Mouse (Mus musculus): Measurements from ENCODE around the gene Gm43517. TPM values are rescaled to one million over a fixed set of nuclear protein-coding genes. Genes with fewer than 3 reads are reported as not detected.
A peak's percentile ranks its signal among the peaks of the same experiment; 100 is the strongest.

The Gm43517 gene
- polyA plus RNA-seq, 1 experiment from 2014 or later = not detected

DNA sequence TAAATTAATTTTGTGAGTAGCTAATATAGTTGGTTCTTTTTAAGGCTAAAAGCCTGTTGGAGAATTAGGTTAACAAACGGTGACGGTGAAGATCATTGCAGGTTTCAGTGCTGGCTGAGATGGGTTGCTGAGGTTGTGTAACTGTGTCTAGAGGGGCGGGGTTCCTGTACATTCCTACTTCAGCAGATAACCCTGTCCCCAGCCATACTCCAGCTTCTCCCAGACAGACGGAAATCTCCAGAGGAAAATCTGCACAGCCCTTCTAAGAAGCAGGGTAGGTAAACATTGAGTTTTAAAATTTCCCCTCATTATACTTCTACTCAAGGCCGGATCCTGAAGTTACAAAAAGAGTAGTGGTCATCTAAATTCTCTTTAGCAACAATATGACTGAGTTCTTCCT lies 4.7 kb downstream of the Gm43517 start:
- 12% methylated on average over 5 of the region's 5 CpGs for WGBS
- Histone ChIP-seq H3K27me3 (peaks cover 76% of the 10 kb centered on the region), H3K9ac (no peak overlapping the region), H3K4me2 (no peak overlapping the region), H3K27ac (no peak overlapping the region), H3K9me3 (no peaks in the 10 kb centered on the region), H3K4me1 (peaks cover 10% of the 10 kb centered on the region; the same call in 1 of the 2 replicates), H3K36me3 (no peaks in the 10 kb centered on the region), H3K4me3 (no peak overlapping the region)
- ATAC-seq (ENCODE audit: borderline replicate concordance, extremely low read depth, low FRiP score, low TSS enrichment) = no peak

DNA sequence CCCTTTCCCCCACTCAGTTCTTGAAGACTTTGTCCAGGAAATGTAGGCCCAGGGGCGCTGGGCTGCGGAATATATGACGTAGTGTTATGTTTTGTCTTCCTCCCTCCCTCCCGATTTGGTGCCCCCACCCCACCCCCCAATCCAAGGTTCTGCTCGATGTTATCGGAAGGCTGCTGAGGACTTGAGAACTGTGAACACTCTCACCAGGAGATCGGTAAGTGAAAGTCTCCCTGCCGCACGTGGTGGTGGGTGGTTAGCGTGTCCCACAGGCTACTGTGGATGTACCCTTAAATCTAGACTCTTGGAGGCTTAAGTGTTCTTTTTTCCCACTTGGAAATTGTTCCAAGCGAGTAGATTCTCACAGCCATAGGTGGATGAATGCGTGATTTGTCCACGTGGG lies 5.3 kb downstream of the Gm43517 start:
- no peak overlapping the region for H3K9ac ChIP-seq
- peaks cover 76% of the 10 kb centered on the region for H3K27me3 ChIP-seq
- no peak overlapping the region for H3K4me2 ChIP-seq
- 6% methylated on average over 13 of the region's 13 CpGs for WGBS
- peaks cover 10% of the 10 kb centered on the region; the same call in 1 of the 2 replicates for H3K4me1 ChIP-seq
- H3K9me3 ChIP-seq = no peaks in the 10 kb centered on the region
- ATAC-seq (ENCODE audit: borderline replicate concordance, extremely low read depth, low FRiP score, low TSS enrichment) = no peak
- H3K36me3 ChIP-seq = no peaks in the 10 kb centered on the region
- H3K27ac ChIP-seq = no peak overlapping the region
- no peak overlapping the region for H3K4me3 ChIP-seq

DNA sequence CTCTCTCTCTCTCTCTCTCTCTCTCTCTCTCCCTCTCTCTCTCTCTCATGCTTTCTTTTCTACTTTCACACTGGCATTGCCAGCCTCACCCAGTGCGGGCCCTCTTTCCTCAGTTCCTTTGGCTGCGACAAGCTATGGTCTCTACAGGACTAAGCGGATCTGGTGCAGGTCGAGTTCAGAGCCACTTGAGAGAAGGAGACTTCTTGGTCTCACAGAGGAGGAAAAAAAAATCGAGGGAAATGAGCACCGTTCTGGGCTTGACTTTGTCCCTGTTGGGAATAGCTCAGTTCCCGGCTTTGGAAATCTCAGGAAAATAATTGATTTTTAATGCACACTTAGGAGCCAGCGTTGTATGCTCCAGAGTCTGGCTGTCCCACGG lies 5.9 kb downstream of the Gm43517 start:
- Histone ChIP-seq H3K27me3 (peaks cover 74% of the 10 kb centered on the region), H3K36me3 (no peaks in the 10 kb centered on the region), H3K4me3 (peak overlapping the region; percentile 22; the same call in 1 of the 2 replicates), H3K4me2 (peak overlapping the region; percentile 31; the same call in 1 of the 2 replicates), H3K9me3 (no peaks in the 10 kb centered on the region), H3K27ac (no peak overlapping the region), H3K4me1 (peaks cover 10% of the 10 kb centered on the region; the same call in 1 of the 2 replicates), H3K9ac (no peak overlapping the region)
- WGBS = 7% methylated on average over 9 of the region's 9 CpGs
- no peak for ATAC-seq (ENCODE audit: borderline replicate concordance, extremely low read depth, low FRiP score, low TSS enrichment)

DNA sequence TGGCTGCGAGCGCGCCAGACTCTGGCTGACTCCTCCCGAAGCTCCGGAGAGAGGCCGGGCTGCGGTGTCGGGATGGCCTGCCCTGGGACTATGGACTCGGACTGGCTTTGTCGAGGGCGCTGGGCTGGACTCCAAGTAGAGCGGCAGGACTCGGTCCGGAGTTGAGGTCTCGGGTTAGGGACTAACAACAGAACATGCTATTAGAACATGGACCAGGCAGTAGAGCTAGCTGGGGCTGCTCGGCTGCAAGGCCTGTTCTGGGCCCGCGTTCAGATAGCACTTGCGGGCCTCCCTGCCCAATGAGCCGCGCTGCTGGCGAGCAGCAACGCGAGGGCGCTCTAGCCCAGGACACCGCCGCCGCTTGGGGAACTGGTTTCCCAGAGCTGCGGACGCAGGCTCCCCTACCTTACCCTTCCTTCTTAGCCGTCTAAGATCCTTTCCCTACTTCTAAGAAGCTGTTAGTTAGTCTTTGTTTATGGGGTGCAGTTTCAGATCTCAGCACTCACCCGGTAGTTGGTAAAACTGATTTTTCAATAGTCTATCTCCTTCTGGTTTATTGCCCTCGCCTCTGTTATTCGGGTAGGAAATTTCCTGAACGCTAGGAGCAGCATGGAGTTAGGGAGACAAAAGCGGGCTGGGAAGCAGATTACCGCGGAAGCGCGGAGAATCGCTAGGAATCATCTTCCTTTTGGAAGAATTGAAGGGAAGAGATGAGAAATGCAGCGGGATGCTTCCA lies 6.5 kb downstream of the Gm43517 start:
- no peak overlapping the region for H3K27ac ChIP-seq
- WGBS = under 1% methylated on average over 42 of the region's 42 CpGs
- peak overlapping the region; percentile 31 for H3K4me2 ChIP-seq
- peak; percentile 90 for ATAC-seq (ENCODE audit: borderline replicate concordance, extremely low read depth, low FRiP score, low TSS enrichment)
- no peak overlapping the region for H3K9ac ChIP-seq
- peak overlapping the region; percentile 22; the same call in 1 of the 2 replicates for H3K4me3 ChIP-seq
- H3K27me3 ChIP-seq = peaks cover 71% of the 10 kb centered on the region
- no peaks in the 10 kb centered on the region for H3K36me3 ChIP-seq
- peaks cover 10% of the 10 kb centered on the region; the same call in 1 of the 2 replicates for H3K4me1 ChIP-seq
- H3K9me3 ChIP-seq = no peaks in the 10 kb centered on the region

DNA sequence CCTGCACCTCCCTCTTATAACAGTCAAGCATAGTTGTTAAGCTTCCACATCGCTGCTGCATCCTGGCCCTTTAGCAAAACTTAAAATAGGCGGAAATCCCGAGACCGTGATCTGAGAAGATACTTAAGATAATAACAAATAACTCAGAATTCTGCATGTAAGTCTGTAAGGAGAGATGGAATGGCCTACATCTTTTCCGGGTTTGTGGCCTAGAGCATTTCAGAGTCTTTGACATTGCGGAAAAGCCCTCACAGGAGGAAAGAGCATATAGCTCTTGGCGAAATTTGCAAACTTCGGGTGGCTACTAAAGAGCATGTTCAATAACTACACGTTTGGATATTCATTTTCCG lies 7.0 kb downstream of the Gm43517 start:
- Histone ChIP-seq H3K27me3 (peaks cover 72% of the 10 kb centered on the region), H3K36me3 (no peaks in the 10 kb centered on the region), H3K9me3 (no peaks in the 10 kb centered on the region), H3K9ac (no peak overlapping the region), H3K4me2 (peak overlapping the region; percentile 31; the same call in 1 of the 2 replicates), H3K4me1 (peaks cover 10% of the 10 kb centered on the region; the same call in 1 of the 2 replicates), H3K27ac (no peak overlapping the region), H3K4me3 (no peak overlapping the region)
- WGBS = 3% methylated on average over 10 of the region's 10 CpGs
- no peak for ATAC-seq (ENCODE audit: borderline replicate concordance, extremely low read depth, low FRiP score, low TSS enrichment)

DNA sequence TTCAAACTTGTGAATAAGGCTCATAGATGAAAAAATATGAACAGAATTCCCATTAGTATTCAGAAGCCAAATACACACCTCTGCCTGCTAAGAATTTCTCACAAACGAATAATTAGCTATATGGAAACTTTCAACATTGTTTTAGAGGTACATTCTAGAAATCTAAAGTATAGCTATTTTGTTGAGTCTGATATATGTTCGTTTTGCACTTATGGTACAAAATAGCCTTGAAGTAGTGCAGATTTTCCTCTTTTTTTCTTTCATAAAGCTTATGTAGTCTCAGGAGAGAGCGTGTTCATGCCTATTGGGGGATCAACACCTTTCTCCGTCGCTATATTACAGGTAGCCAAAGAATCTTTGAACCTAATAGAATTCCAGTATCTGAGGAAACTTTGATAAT lies 7.9 kb downstream of the Gm43517 start:
- Histone ChIP-seq H3K4me3 (no peak overlapping the region), H3K27ac (no peak overlapping the region), H3K36me3 (no peaks in the 10 kb centered on the region), H3K9ac (no peak overlapping the region), H3K4me2 (no peak overlapping the region), H3K9me3 (no peaks in the 10 kb centered on the region), H3K27me3 (peaks cover 76% of the 10 kb centered on the region), H3K4me1 (peaks cover 10% of the 10 kb centered on the region; the same call in 1 of the 2 replicates)
- no peak for ATAC-seq (ENCODE audit: borderline replicate concordance, extremely low read depth, low FRiP score, low TSS enrichment)
- WGBS = 10% methylated on average over 5 of the region's 5 CpGs

DNA sequence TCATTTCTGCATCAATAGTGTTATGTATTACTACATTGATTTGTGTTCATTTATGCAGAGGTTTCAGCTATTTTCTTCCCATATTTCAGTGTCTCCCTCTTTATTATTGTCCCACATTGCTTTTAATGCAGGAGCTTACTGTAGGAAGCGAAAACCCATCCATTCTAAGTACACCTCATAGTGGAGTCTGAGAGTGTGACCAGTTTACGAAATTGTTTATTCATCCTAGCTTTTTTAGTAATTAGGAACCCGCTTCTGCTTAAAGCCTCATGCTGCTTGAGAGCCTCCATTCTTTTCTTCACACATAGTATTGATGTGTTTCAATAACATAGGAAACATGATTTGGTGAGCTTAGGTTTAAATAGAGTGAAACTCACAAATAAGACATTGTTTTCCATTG lies 8.7 kb downstream of the Gm43517 start:
- peaks cover 10% of the 10 kb centered on the region; the same call in 1 of the 2 replicates for H3K4me1 ChIP-seq
- H3K36me3 ChIP-seq = no peaks in the 10 kb centered on the region
- H3K4me3 ChIP-seq = no peak overlapping the region
- peaks cover 78% of the 10 kb centered on the region for H3K27me3 ChIP-seq
- no peak for ATAC-seq (ENCODE audit: borderline replicate concordance, extremely low read depth, low FRiP score, low TSS enrichment)
- H3K9me3 ChIP-seq = no peaks in the 10 kb centered on the region
- H3K4me2 ChIP-seq = no peak overlapping the region
- no peak overlapping the region for H3K9ac ChIP-seq
- WGBS = 15% methylated on average over 3 of the region's 3 CpGs
- no peak overlapping the region for H3K27ac ChIP-seq

DNA sequence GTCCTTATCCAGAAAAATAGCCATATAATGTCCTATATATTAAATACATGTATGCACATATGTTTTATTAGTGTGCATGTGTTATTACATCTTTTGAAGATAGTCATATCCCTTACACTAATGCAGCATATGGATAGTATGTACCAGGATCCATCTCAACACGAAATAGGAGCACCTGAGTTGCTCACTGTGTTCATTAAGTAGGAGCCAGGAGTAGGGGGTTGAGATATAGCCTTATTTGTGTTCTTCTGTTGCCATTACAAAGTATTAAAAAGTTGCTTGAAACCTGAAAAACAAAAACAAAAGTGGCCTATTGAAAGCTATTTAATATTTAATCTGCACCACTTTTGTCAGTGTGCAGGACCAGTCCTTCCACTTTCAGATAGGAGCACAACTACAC lies 9.2 kb downstream of the Gm43517 start:
- no peak overlapping the region for H3K9ac ChIP-seq
- WGBS = 8% methylated on average over 1 of the region's 1 CpGs
- peaks cover 10% of the 10 kb centered on the region; the same call in 1 of the 2 replicates for H3K4me1 ChIP-seq
- H3K4me3 ChIP-seq = no peak overlapping the region
- no peak overlapping the region for H3K4me2 ChIP-seq
- H3K27ac ChIP-seq = no peak overlapping the region
- ATAC-seq (ENCODE audit: borderline replicate concordance, extremely low read depth, low FRiP score, low TSS enrichment) = no peak
- H3K36me3 ChIP-seq = no peaks in the 10 kb centered on the region
- H3K9me3 ChIP-seq = no peaks in the 10 kb centered on the region
- peaks cover 80% of the 10 kb centered on the region for H3K27me3 ChIP-seq

DNA sequence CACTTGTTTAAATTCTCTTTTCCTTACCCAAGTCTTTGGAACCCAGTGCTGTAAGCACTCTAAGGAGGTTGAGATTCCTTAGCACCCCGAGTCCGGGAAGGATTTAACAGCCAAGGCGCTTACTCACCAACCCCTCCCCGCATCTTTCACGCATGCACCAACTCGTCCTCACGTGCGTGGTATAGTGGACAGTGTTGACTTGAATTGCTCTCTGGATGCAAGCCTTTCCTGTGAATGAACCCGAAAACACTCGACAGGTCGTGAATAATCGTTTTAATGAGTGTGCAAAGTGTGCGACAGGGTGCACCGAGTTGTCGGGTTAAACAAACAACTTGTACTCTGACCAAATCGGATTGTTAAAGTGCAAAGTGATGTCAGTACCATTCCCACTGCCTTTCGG lies 9.9 kb downstream of the Gm43517 start:
- no peak overlapping the region for H3K27ac ChIP-seq
- peaks cover 80% of the 10 kb centered on the region for H3K27me3 ChIP-seq
- H3K36me3 ChIP-seq = no peaks in the 10 kb centered on the region
- no peak overlapping the region for H3K4me2 ChIP-seq
- no peak overlapping the region for H3K4me3 ChIP-seq
- peaks cover 10% of the 10 kb centered on the region; the same call in 1 of the 2 replicates for H3K4me1 ChIP-seq
- ATAC-seq (ENCODE audit: borderline replicate concordance, extremely low read depth, low FRiP score, low TSS enrichment) = no peak
- H3K9ac ChIP-seq = no peak overlapping the region
- H3K9me3 ChIP-seq = no peaks in the 10 kb centered on the region
- 2% methylated on average over 17 of the region's 17 CpGs for WGBS

DNA sequence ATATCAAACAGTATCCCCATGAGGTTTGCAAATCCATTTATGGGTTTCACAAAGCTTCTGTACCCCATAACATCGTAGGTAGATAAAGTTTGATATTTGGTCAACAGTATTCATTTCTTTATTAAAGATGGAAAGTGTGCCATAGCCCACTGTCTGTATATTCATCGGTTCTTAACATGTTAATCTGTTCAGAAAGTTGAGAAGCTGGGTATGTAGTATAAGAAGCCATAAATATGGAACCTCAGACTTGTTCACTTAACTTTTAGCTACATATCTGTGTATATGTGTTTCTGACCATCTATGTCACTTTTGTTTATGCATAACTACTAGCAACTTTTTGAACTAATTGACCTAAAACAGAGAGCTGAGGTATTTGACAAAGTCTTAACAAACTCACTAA lies 11.0 kb downstream of the Gm43517 start:
- Histone ChIP-seq H3K4me3 (no peak overlapping the region), H3K9me3 (no peaks in the 10 kb centered on the region), H3K9ac (no peak overlapping the region), H3K27me3 (peaks cover 81% of the 10 kb centered on the region), H3K4me1 (peaks cover 10% of the 10 kb centered on the region; the same call in 1 of the 2 replicates), H3K36me3 (no peaks in the 10 kb centered on the region), H3K4me2 (no peak overlapping the region), H3K27ac (no peak overlapping the region)
- no peak for ATAC-seq (ENCODE audit: borderline replicate concordance, extremely low read depth, low FRiP score, low TSS enrichment)
- 23% methylated on average over 2 of the region's 2 CpGs for WGBS

DNA sequence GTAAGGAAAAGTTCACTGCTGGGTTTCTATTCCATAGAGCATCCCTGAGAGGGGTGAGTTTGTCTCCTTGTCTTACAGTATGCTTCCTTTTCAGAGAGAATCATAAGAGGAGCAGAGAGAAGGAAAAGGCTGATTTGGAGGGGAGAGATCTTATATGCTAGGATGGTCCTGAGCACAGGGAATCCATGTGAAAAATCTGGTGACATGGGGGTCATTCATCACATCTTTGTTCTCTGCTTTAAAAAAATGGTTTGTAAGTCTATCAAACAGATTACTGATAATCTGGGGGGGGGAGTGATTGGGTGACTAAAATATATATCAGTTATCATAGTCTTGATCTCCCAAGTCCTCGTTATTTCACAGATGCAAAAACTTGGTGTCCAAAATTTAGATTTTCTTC lies 11.8 kb downstream of the Gm43517 start:
- Histone ChIP-seq H3K4me3 (no peak overlapping the region), H3K27me3 (peaks cover 81% of the 10 kb centered on the region), H3K4me1 (peaks cover 9% of the 10 kb centered on the region), H3K9ac (no peak overlapping the region), H3K36me3 (no peaks in the 10 kb centered on the region), H3K9me3 (no peaks in the 10 kb centered on the region), H3K27ac (no peak overlapping the region), H3K4me2 (no peak overlapping the region)
- no peak for ATAC-seq (ENCODE audit: borderline replicate concordance, extremely low read depth, low FRiP score, low TSS enrichment)
- 32% methylated on average over 1 of the region's 1 CpGs for WGBS

DNA sequence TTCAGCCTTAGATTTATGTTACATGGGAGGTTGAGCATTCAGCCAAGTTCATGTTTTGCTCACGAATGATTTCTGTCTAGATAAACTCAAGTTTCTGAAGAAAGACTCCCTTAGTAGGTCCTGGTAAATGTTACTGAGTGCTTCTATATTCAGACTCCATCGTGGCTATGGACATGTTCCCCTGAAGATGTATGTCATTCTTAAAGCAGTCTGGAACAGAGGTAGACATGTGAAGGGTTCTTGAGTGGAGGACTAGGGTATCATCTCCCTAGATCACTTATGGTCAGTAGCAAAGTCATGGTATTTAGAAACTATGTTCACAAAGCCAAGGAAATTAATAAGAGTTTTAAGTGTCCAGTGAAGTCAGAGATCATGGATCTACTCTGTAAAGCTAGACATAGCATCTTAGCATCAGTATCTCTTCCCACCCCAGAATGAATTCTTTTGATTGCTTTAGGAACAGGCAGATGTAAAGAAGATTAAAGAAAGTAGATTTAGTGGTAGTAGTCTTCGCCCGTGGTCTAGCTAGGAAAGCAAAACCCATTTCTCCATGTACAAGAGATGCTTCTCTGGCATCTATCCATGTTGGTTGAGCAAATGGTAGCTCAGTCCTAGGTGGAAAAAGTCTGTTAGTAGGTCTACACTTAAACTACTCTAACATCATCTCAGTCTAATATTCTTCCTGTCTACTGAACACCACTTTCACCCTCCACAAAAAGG lies 12.6 kb downstream of the Gm43517 start:
- Histone ChIP-seq H3K9ac (no peak overlapping the region), H3K27ac (no peak overlapping the region), H3K4me3 (no peak overlapping the region), H3K9me3 (no peaks in the 10 kb centered on the region), H3K36me3 (no peaks in the 10 kb centered on the region), H3K4me2 (no peak overlapping the region), H3K27me3 (peaks cover 76% of the 10 kb centered on the region), H3K4me1 (peaks cover 7% of the 10 kb centered on the region)
- WGBS = 28% methylated on average over 4 of the region's 4 CpGs
- no peak for ATAC-seq (ENCODE audit: borderline replicate concordance, extremely low read depth, low FRiP score, low TSS enrichment)

All from lung, embryonic 15.5 days (tissue).